Mouse (Mus musculus): ENCODE data around the gene Ano4. TPM values are rescaled to one million over a fixed set of nuclear protein-coding genes. Genes with fewer than 3 reads are reported as not detected.

Gene Ano4
- polyA plus RNA-seq, 1 experiment: not detected

GRCm38 (mm10) chr10:89004518-89004917, 340.0 kb downstream of the Ano4 start:
- Histone ChIP-seq H3K27ac (ENCODE audit: control insufficient read depth, insufficient read depth, low read depth, low read length, poor library complexity) (no peak overlapping the region), H3K4me3 (replicated peaks; ENCODE audit: control insufficient read depth, low read depth, low read length) (no peak overlapping the region), H3K4me1 (ENCODE audit: control insufficient read depth, insufficient read depth, low read length) (no peaks in the 10 kb centered on the region)
- TF ChIP-seq POLR2A (IDR thresholded peaks at IDR 0.05; ENCODE audit: borderline replicate concordance, control insufficient read depth, low read depth, low read length): no peak
- no peak for TF ChIP-seq CTCF (IDR thresholded peaks at IDR 0.05; ENCODE audit: control insufficient read depth, insufficient read depth, low read length)
- 86% methylated on average over 3 of the region's 3 CpGs for WGBS

- no peaks in the 10 kb centered on the region for H3K4me1 ChIP-seq (ENCODE audit: control insufficient read depth, insufficient read depth, low read length)
- H3K4me3 ChIP-seq (replicated peaks; ENCODE audit: control insufficient read depth, low read depth, low read length): no peak overlapping the region
- 67% methylated on average over 6 of the region's 6 CpGs for WGBS
- H3K27ac ChIP-seq (ENCODE audit: control insufficient read depth, insufficient read depth, low read depth, low read length, poor library complexity): no peak overlapping the region
- TF ChIP-seq POLR2A (IDR thresholded peaks at IDR 0.05; ENCODE audit: borderline replicate concordance, control insufficient read depth, low read depth, low read length) (no peak), CTCF (IDR thresholded peaks at IDR 0.05; ENCODE audit: control insufficient read depth, insufficient read depth, low read length) (no peak)
Measured at GRCm38 (mm10) chr10:88986925-88987324, 357.6 kb downstream of the Ano4 start.

GRCm38 (mm10) chr10:88983444-88983843, 361.1 kb downstream of the Ano4 start:
- H3K27ac ChIP-seq (ENCODE audit: control insufficient read depth, insufficient read depth, low read depth, low read length, poor library complexity): no peak overlapping the region
- TF ChIP-seq CTCF (IDR thresholded peaks at IDR 0.05; ENCODE audit: control insufficient read depth, insufficient read depth, low read length) (no peak), POLR2A (IDR thresholded peaks at IDR 0.05; ENCODE audit: borderline replicate concordance, control insufficient read depth, low read depth, low read length) (no peak)
- WGBS: 30% methylated on average over 8 of the region's 8 CpGs
- no peak overlapping the region for H3K4me3 ChIP-seq (replicated peaks; ENCODE audit: control insufficient read depth, low read depth, low read length)
- H3K4me1 ChIP-seq (ENCODE audit: control insufficient read depth, insufficient read depth, low read length): no peaks in the 10 kb centered on the region

- TF ChIP-seq CTCF (IDR thresholded peaks at IDR 0.05; ENCODE audit: control insufficient read depth, insufficient read depth, low read length) (no peak), POLR2A (IDR thresholded peaks at IDR 0.05; ENCODE audit: borderline replicate concordance, control insufficient read depth, low read depth, low read length) (no peak)
- Histone ChIP-seq H3K4me1 (ENCODE audit: control insufficient read depth, insufficient read depth, low read length) (no peaks in the 10 kb centered on the region), H3K27ac (ENCODE audit: control insufficient read depth, insufficient read depth, low read depth, low read length, poor library complexity) (no peak overlapping the region), H3K4me3 (replicated peaks; ENCODE audit: control insufficient read depth, low read depth, low read length) (no peak overlapping the region)
- 62% methylated on average over 4 of the region's 4 CpGs for WGBS
Measured at GRCm38 (mm10) chr10:88979451-88979850, 365.1 kb downstream of the Ano4 start.

- 76% methylated on average over 6 of the region's 6 CpGs for WGBS
- Histone ChIP-seq H3K27ac (ENCODE audit: control insufficient read depth, insufficient read depth, low read depth, low read length, poor library complexity) (no peak overlapping the region), H3K4me1 (ENCODE audit: control insufficient read depth, insufficient read depth, low read length) (no peaks in the 10 kb centered on the region), H3K4me3 (replicated peaks; ENCODE audit: control insufficient read depth, low read depth, low read length) (no peak overlapping the region)
- TF ChIP-seq POLR2A (IDR thresholded peaks at IDR 0.05; ENCODE audit: borderline replicate concordance, control insufficient read depth, low read depth, low read length) (no peak), CTCF (IDR thresholded peaks at IDR 0.05; ENCODE audit: control insufficient read depth, insufficient read depth, low read length) (no peak)
Measured at GRCm38 (mm10) chr10:88978932-88979331, 365.6 kb downstream of the Ano4 start.

- Histone ChIP-seq H3K27ac (ENCODE audit: control insufficient read depth, insufficient read depth, low read depth, low read length, poor library complexity) (no peak overlapping the region), H3K4me3 (replicated peaks; ENCODE audit: control insufficient read depth, low read depth, low read length) (no peak overlapping the region), H3K4me1 (ENCODE audit: control insufficient read depth, insufficient read depth, low read length) (no peaks in the 10 kb centered on the region)
- TF ChIP-seq CTCF (IDR thresholded peaks at IDR 0.05; ENCODE audit: control insufficient read depth, insufficient read depth, low read length): no peak
- TF ChIP-seq POLR2A (IDR thresholded peaks at IDR 0.05; ENCODE audit: borderline replicate concordance, control insufficient read depth, low read depth, low read length): no peak
- WGBS: 70% methylated on average over 7 of the region's 7 CpGs
Measured at GRCm38 (mm10) chr10:88970951-88971725, 373.4 kb downstream of the Ano4 start.

GRCm38 (mm10) chr10:88968586-88968985, 376.0 kb downstream of the Ano4 start:
- 77% methylated on average over 5 of the region's 5 CpGs for WGBS
- Histone ChIP-seq H3K4me1 (ENCODE audit: control insufficient read depth, insufficient read depth, low read length) (no peaks in the 10 kb centered on the region), H3K4me3 (replicated peaks; ENCODE audit: control insufficient read depth, low read depth, low read length) (no peak overlapping the region), H3K27ac (ENCODE audit: control insufficient read depth, insufficient read depth, low read depth, low read length, poor library complexity) (no peak overlapping the region)
- TF ChIP-seq CTCF (IDR thresholded peaks at IDR 0.05; ENCODE audit: control insufficient read depth, insufficient read depth, low read length): no peak
- TF ChIP-seq POLR2A (IDR thresholded peaks at IDR 0.05; ENCODE audit: borderline replicate concordance, control insufficient read depth, low read depth, low read length): no peak

- no peaks in the 10 kb centered on the region for H3K4me1 ChIP-seq (ENCODE audit: control insufficient read depth, insufficient read depth, low read length)
- WGBS: 65% methylated on average over 5 of the region's 5 CpGs
- no peak for TF ChIP-seq POLR2A (IDR thresholded peaks at IDR 0.05; ENCODE audit: borderline replicate concordance, control insufficient read depth, low read depth, low read length)
- no peak for TF ChIP-seq CTCF (IDR thresholded peaks at IDR 0.05; ENCODE audit: control insufficient read depth, insufficient read depth, low read length)
- H3K4me3 ChIP-seq (replicated peaks; ENCODE audit: control insufficient read depth, low read depth, low read length): no peak overlapping the region
- no peak overlapping the region for H3K27ac ChIP-seq (ENCODE audit: control insufficient read depth, insufficient read depth, low read depth, low read length, poor library complexity)
Measured at GRCm38 (mm10) chr10:88960791-88961190, 383.8 kb downstream of the Ano4 start.
